Mouse (Mus musculus) intestine, embryonic 16.5 days (tissue): Measurements from ENCODE around the gene Polr3a. TPM values are rescaled to one million over a fixed set of nuclear protein-coding genes. Genes with fewer than 3 reads are reported as not detected.
A peak's percentile ranks its signal among the peaks of the same experiment; 100 is the strongest.
"Not testable (repeated sequence)": the region's sequence is repeated elsewhere in the genome, so short reads cannot be mapped to it uniquely, and the experiment has no call there.

ENCODE experiments used
- ATAC-seq: fragments of 200-750 bp; cut with Nextera tagmentation; 2 replicates; pipeline ENCODE4 v1.8.0; 2017; ENCODE audit warnings: moderate TSS enrichment, moderate library complexity
- H3K27ac ChIP-seq: fragments of 300-500 bp; sonication (generic); 2 replicates; pipeline ENCODE4 v1.5.1; 2014; ENCODE audit warnings: mild to moderate bottlenecking, low read length
- H3K27me3 ChIP-seq: fragments of 300-500 bp; sonication (generic); replicated peaks from 2 replicates; pipeline ENCODE4 v1.6.1; 2014; ENCODE audit warnings: low read length, control low read depth, mixed read lengths; ENCODE audit not compliant: control insufficient read depth, insufficient read depth
- H3K36me3 ChIP-seq: fragments of 300-500 bp; sonication (generic); 2 replicates; pipeline ENCODE4 v1.6.1; 2014; ENCODE audit warnings: low read length, control low read depth; ENCODE audit not compliant: control insufficient read depth, insufficient read depth
- H3K4me1 ChIP-seq: fragments of 300-500 bp; sonication (generic); 2 replicates; pipeline ENCODE4 v1.6.1; 2014; ENCODE audit warnings: low read length, control low read depth, mixed read lengths; ENCODE audit not compliant: control insufficient read depth, insufficient read depth
- H3K4me2 ChIP-seq: fragments of 300-500 bp; sonication (generic); 2 replicates; pipeline ENCODE4 v1.6.1; 2014; ENCODE audit warnings: low read depth, low read length, control low read depth
- H3K4me3 ChIP-seq: fragments of 300-500 bp; sonication (generic); 2 replicates; pipeline ENCODE4 v1.5.1; 2014; ENCODE audit warnings: mild to moderate bottlenecking, low read length
- H3K9ac ChIP-seq: fragments of 300-500 bp; sonication (generic); 2 replicates; pipeline ENCODE4 v1.6.1; 2014; ENCODE audit warnings: low read depth, low read length
- H3K9me3 ChIP-seq: fragments of 300-500 bp; sonication (generic); 2 replicates; pipeline ENCODE4 v1.6.1; 2016; ENCODE audit warnings: low read length, control low read depth; ENCODE audit not compliant: control insufficient read depth
- WGBS: fragments of 180-500 bp; shearing (Covaris S2); extraction: QIAGEN DNeasy Blood & Tissue Kit; methylation state at CpG from one replicate; pipeline ENCODE4 v1.1.7; 2014; 5-methylcytosine and 5-hydroxymethylcytosine counted together
- polyA plus RNA-seq: library from polyadenylated mRNA; unstranded; fragments of >200 nt; fragmentation: Nextera tagmentation; extraction: Ambion mirVana; gene quantifications from 2 replicates; pipeline ENCODE4 v1.2.1, GENCODE M21; 2015

Gene Polr3a
- polyA plus RNA-seq, 1 experiment from 2014 or later = 15.3 TPM

- no peak overlapping the region for H3K4me3 ChIP-seq
- H3K27ac ChIP-seq = no peak overlapping the region
- 59% methylated on average over 5 of the region's 5 CpGs for WGBS
- ATAC-seq = no peak
- peaks cover 23% of the 10 kb centered on the region for H3K36me3 ChIP-seq
- H3K27me3 ChIP-seq = no peaks in the 10 kb centered on the region
- H3K4me1 ChIP-seq = peaks cover 10% of the 10 kb centered on the region
- H3K9me3 ChIP-seq = no peaks in the 10 kb centered on the region
- no peak overlapping the region for H3K9ac ChIP-seq
- H3K4me2 ChIP-seq = no peak overlapping the region
Measured at GRCm38 (mm10) chr14:24498561-24499255, 11.8 kb upstream of the Polr3a start.

- ATAC-seq = no peak
- Histone ChIP-seq H3K36me3 (peaks cover 29% of the 10 kb centered on the region), H3K9ac (no peak overlapping the region), H3K4me3 (no peak overlapping the region), H3K27me3 (no peaks in the 10 kb centered on the region), H3K4me2 (no peak overlapping the region), H3K27ac (no peak overlapping the region), H3K4me1 (peaks cover 21% of the 10 kb centered on the region), H3K9me3 (no peaks in the 10 kb centered on the region)
- WGBS = 77% methylated on average over 1 of the region's 1 CpGs
Measured at GRCm38 (mm10) chr14:24497443-24497842, 10.6 kb upstream of the Polr3a start.

GRCm38 (mm10) chr14:24496507-24496906, 9.6 kb upstream of the Polr3a start:
- Histone ChIP-seq H3K36me3 (peaks cover 32% of the 10 kb centered on the region), H3K4me1 (peaks cover 30% of the 10 kb centered on the region), H3K9ac (no peak overlapping the region), H3K27ac (no peak overlapping the region), H3K4me3 (no peak overlapping the region), H3K4me2 (no peak overlapping the region), H3K27me3 (no peaks in the 10 kb centered on the region), H3K9me3 (no peaks in the 10 kb centered on the region)
- 93% methylated on average over 1 of the region's 1 CpGs for WGBS
- no peak for ATAC-seq

- H3K9me3 ChIP-seq = no peaks in the 10 kb centered on the region
- WGBS = 81% methylated on average over 9 of the region's 9 CpGs
- H3K4me3 ChIP-seq = peak overlapping the region; percentile 95; the same call in 1 of the 2 replicates
- no peak overlapping the region for H3K27ac ChIP-seq
- H3K27me3 ChIP-seq = no peaks in the 10 kb centered on the region
- H3K9ac ChIP-seq = peak overlapping the region; percentile 43; the same call in 1 of the 2 replicates
- ATAC-seq = no peak
- peaks cover 25% of the 10 kb centered on the region for H3K4me1 ChIP-seq
- H3K36me3 ChIP-seq = peaks cover 32% of the 10 kb centered on the region
- 0 out of 2 replicates have a peak overlapping the region, but pooled peaks have one; percentile 22 for H3K4me2 ChIP-seq
Measured at GRCm38 (mm10) chr14:24493256-24493655, 6.4 kb upstream of the Polr3a start.

GRCm38 (mm10) chr14:24491266-24491981, 4.6 kb upstream of the Polr3a start:
- peaks cover 25% of the 10 kb centered on the region for H3K4me1 ChIP-seq
- peak overlapping the region; percentile 95 for H3K4me3 ChIP-seq
- H3K4me2 ChIP-seq = peak overlapping the region; percentile 79
- H3K9me3 ChIP-seq = no peaks in the 10 kb centered on the region
- H3K9ac ChIP-seq = peak overlapping the region; percentile 99
- peak overlapping the region; percentile 73 for H3K27ac ChIP-seq
- no peak for ATAC-seq
- peaks cover 23% of the 10 kb centered on the region for H3K36me3 ChIP-seq
- WGBS = 1% methylated on average over 11 of the region's 11 CpGs
- H3K27me3 ChIP-seq = no peaks in the 10 kb centered on the region

GRCm38 (mm10) chr14:24490468-24491265, 3.8 kb upstream of the Polr3a start:
- Histone ChIP-seq H3K27me3 (no peaks in the 10 kb centered on the region), H3K4me3 (peak overlapping the region; percentile 95), H3K4me1 (peaks cover 30% of the 10 kb centered on the region), H3K9me3 (no peaks in the 10 kb centered on the region), H3K9ac (peak overlapping the region; percentile 99), H3K4me2 (peak overlapping the region; percentile 79), H3K36me3 (peaks cover 23% of the 10 kb centered on the region), H3K27ac (peak overlapping the region; percentile 73)
- under 1% methylated on average over 64 of the region's 64 CpGs for WGBS
- peak; percentile 91 for ATAC-seq

- peaks cover 32% of the 10 kb centered on the region for H3K4me1 ChIP-seq
- ATAC-seq, H3K27ac ChIP-seq, H3K9me3 ChIP-seq, H3K4me2 ChIP-seq, H3K9ac ChIP-seq, H3K4me3 ChIP-seq, H3K27me3 ChIP-seq: not testable (repeated sequence)
- 93% methylated on average over 7 of the region's 7 CpGs for WGBS
- peaks cover 18% of the 10 kb centered on the region for H3K36me3 ChIP-seq
Measured at GRCm38 (mm10) chr14:24489772-24490171, 2.9 kb upstream of the Polr3a start.

- Histone ChIP-seq H3K27me3 (no peaks in the 10 kb centered on the region), H3K36me3 (peaks cover 11% of the 10 kb centered on the region), H3K27ac (peak overlapping the region; percentile 69), H3K4me1 (peaks cover 8% of the 10 kb centered on the region), H3K9ac (peak overlapping the region; percentile 91), H3K4me3 (peak overlapping the region; percentile 73), H3K4me2 (peak overlapping the region; percentile 77), H3K9me3 (no peaks in the 10 kb centered on the region)
- peak; percentile 32 for ATAC-seq
- 3% methylated on average over 13 of the region's 13 CpGs for WGBS
Measured at GRCm38 (mm10) chr14:24486241-24486767, 554 bp downstream of the Polr3a start.

- H3K9ac ChIP-seq = no peak overlapping the region
- no peak overlapping the region for H3K4me3 ChIP-seq
- H3K4me2 ChIP-seq = no peak overlapping the region
- no peaks in the 10 kb centered on the region for H3K27me3 ChIP-seq
- peaks cover 14% of the 10 kb centered on the region for H3K36me3 ChIP-seq
- WGBS = 90% methylated on average over 6 of the region's 6 CpGs
- no peak for ATAC-seq
- no peaks in the 10 kb centered on the region for H3K4me1 ChIP-seq
- no peak overlapping the region for H3K27ac ChIP-seq
- H3K9me3 ChIP-seq = no peaks in the 10 kb centered on the region
Measured at GRCm38 (mm10) chr14:24468806-24469205, 18.1 kb downstream of the Polr3a start.
